Mouse (Mus musculus) CH12.LX (cell line): Measurements from ENCODE around the gene Zfp84. TPM values are rescaled to one million over a fixed set of nuclear protein-coding genes. Genes with fewer than 3 reads are reported as not detected.
A peak's percentile ranks its signal among the peaks of the same experiment; 100 is the strongest.

Experiments
- DNase-seq: peaks from one replicate; pipeline ENCODE4 v3.0.0-alpha.2; 2013; ENCODE audit errors: extremely low read depth
- H3K27ac ChIP-seq: 2 replicates; pipeline ENCODE4 v1.5.1; 2012; ENCODE audit warnings: low read depth, mild to moderate bottlenecking, control low read depth, moderate library complexity; ENCODE audit not compliant: insufficient read depth
- H3K27me3 ChIP-seq: replicated peaks from 2 replicates; pipeline ENCODE3; 2012; ENCODE audit warnings: inconsistent platforms
- H3K36me3 ChIP-seq, 2 experiments: replicated peaks in 1 of 2; 2 replicates each; pipeline versions ENCODE3 to v1.6.1; 2012; ENCODE audit warnings: inconsistent platforms in 1 of 2, low read length in 1 of 2, mild to moderate bottlenecking in 1 of 2, mixed read lengths in 1 of 2, moderate library complexity in 1 of 2; ENCODE audit not compliant: control insufficient read depth in 1 of 2, insufficient read depth in 1 of 2
- H3K4me1 ChIP-seq, 2 experiments: 2 replicates each; pipeline ENCODE4 v1.6.1; 2012; ENCODE audit warnings: inconsistent platforms in 1 of 2, moderate library complexity in 1 of 2; ENCODE audit not compliant: insufficient read depth in 2 of 2, control insufficient read depth in 1 of 2
- H3K4me2 ChIP-seq: 2 replicates; pipeline ENCODE4 v1.6.1; 2012; ENCODE audit warnings: low read depth, mild to moderate bottlenecking, control low read depth; ENCODE audit not compliant: poor library complexity, insufficient read depth, severe bottlenecking
- H3K4me3 ChIP-seq, 3 experiments: fragments of 150-350 bp in 1 of 3; sonication (generic) in 1 of 3; replicated peaks in 1 of 3; 2 replicates each; pipeline versions ENCODE3 to v1.5.1; 2011 to 2012; ENCODE audit warnings: low read depth in 2 of 3, low read length in 2 of 3, mild to moderate bottlenecking in 2 of 3, moderate library complexity in 2 of 3, control low read depth in 1 of 3, improper control_type of control experiment in 1 of 3, inconsistent platforms in 1 of 3, mixed read lengths in 1 of 3; ENCODE audit not compliant: poor library complexity in 1 of 3
- H3K79me2 ChIP-seq: replicated peaks from 2 replicates; pipeline ENCODE4 v1.6.1; 2012; ENCODE audit warnings: mild to moderate bottlenecking, moderate library complexity; ENCODE audit not compliant: control insufficient read depth, poor library complexity, insufficient read depth, severe bottlenecking; ENCODE audit errors: extremely low read depth
- H3K9ac ChIP-seq: 2 replicates; pipeline ENCODE4 v1.6.1; 2012; ENCODE audit warnings: low read depth, mild to moderate bottlenecking, control low read depth, moderate library complexity; ENCODE audit not compliant: insufficient read depth
- H3K9me3 ChIP-seq: replicated peaks from 2 replicates; pipeline ENCODE3; 2012; ENCODE audit warnings: low read length, inconsistent platforms, mixed read lengths
- BHLHE40 ChIP-seq: IDR thresholded peaks from 2 replicates; pipeline ENCODE4 v1.6.1; 2011; ENCODE audit warnings: mild to moderate bottlenecking, low read depth, low read length, improper control_type of control experiment
- CHD1 ChIP-seq: IDR thresholded peaks from 2 replicates; pipeline ENCODE4 v1.6.1; 2012; ENCODE audit warnings: low read depth, low read length, improper control_type of control experiment, inconsistent platforms
- CHD2 ChIP-seq: IDR thresholded peaks from 2 replicates; pipeline ENCODE4 v1.6.1; 2011; ENCODE audit warnings: low read length, improper control_type of control experiment
- CTCF ChIP-seq, 2 experiments: IDR thresholded peaks in 1 of 2; conservative IDR thresholded peaks in 1 of 2; 2 replicates each; pipeline ENCODE4 v1.5.1; 2011 to 2012; ENCODE audit warnings: low read depth in 2 of 2, low read length in 2 of 2, improper control_type of control experiment in 1 of 2, inconsistent platforms in 1 of 2, mild to moderate bottlenecking in 1 of 2, moderate library complexity in 1 of 2
- EP300 ChIP-seq: IDR thresholded peaks from 2 replicates; pipeline ENCODE4 v1.6.1; 2011; ENCODE audit warnings: low read length, improper control_type of control experiment
- GABPA ChIP-seq: IDR thresholded peaks from 2 replicates; pipeline ENCODE4 v1.6.1; 2012; ENCODE audit warnings: low read depth, low read length, improper control_type of control experiment, inconsistent platforms; ENCODE audit not compliant: insufficient replicate concordance
- HCFC1 ChIP-seq: IDR thresholded peaks from 2 replicates; pipeline ENCODE4 v1.6.1; 2012; ENCODE audit warnings: low read depth, mild to moderate bottlenecking, inconsistent platforms, low read length, improper control_type of control experiment
- IRF4 ChIP-seq: IDR thresholded peaks from 2 replicates; pipeline ENCODE4 v1.6.1; 2014; ENCODE audit warnings: low read depth, mild to moderate bottlenecking, inconsistent platforms, low read length, improper control_type of control experiment
- JUND ChIP-seq: conservative IDR thresholded peaks from 2 replicates; pipeline ENCODE4 v1.6.1; 2011; ENCODE audit warnings: low read depth, low read length, improper control_type of control experiment
- MAFK ChIP-seq: IDR thresholded peaks from 2 replicates; pipeline ENCODE4 v1.6.1; 2011; ENCODE audit warnings: low read length, improper control_type of control experiment; ENCODE audit not compliant: insufficient replicate concordance
- MAZ ChIP-seq: IDR thresholded peaks from 2 replicates; pipeline ENCODE4 v1.6.1; 2012; ENCODE audit warnings: low read depth, mild to moderate bottlenecking, inconsistent platforms, low read length, improper control_type of control experiment, moderate library complexity
- MEF2A ChIP-seq: IDR thresholded peaks from 2 replicates; pipeline ENCODE4 v1.6.1; 2014; ENCODE audit warnings: low read depth, mild to moderate bottlenecking, inconsistent platforms, low read length, improper control_type of control experiment, borderline replicate concordance
- MXI1 ChIP-seq: IDR thresholded peaks from 2 replicates; pipeline ENCODE4 v1.6.1; 2011; ENCODE audit warnings: mild to moderate bottlenecking, low read depth, low read length, improper control_type of control experiment
- NELFE ChIP-seq: IDR thresholded peaks from 2 replicates; pipeline ENCODE4 v1.6.1; 2011; ENCODE audit warnings: low read depth, low read length, improper control_type of control experiment
- NRF1 ChIP-seq: IDR thresholded peaks from 2 replicates; pipeline ENCODE4 v1.6.1; 2014; ENCODE audit warnings: low read depth, mild to moderate bottlenecking, inconsistent platforms, low read length, improper control_type of control experiment, moderate library complexity
- PAX5 ChIP-seq: IDR thresholded peaks from 2 replicates; pipeline ENCODE4 v1.6.1; 2012; ENCODE audit warnings: low read length, inconsistent platforms, mixed read lengths
- POLR2A ChIP-seq: IDR thresholded peaks from 2 replicates; pipeline ENCODE4 v1.6.1; 2011; ENCODE audit warnings: low read depth, mild to moderate bottlenecking, improper control_type of control experiment, low read length
- POLR2AphosphoS2 ChIP-seq: IDR thresholded peaks from 2 replicates; pipeline ENCODE4 v1.6.1; 2011; ENCODE audit warnings: low read depth, low read length, improper control_type of control experiment
- RCOR1 ChIP-seq: conservative IDR thresholded peaks from 2 replicates; pipeline ENCODE4 v1.6.1; 2012; ENCODE audit warnings: low read depth, mild to moderate bottlenecking, inconsistent platforms, low read length, improper control_type of control experiment
- SMC3 ChIP-seq: IDR thresholded peaks from 2 replicates; pipeline ENCODE4 v1.6.1; 2011; ENCODE audit warnings: low read depth, low read length, improper control_type of control experiment
- TBP ChIP-seq: conservative IDR thresholded peaks from 2 replicates; pipeline ENCODE4 v1.6.1; 2011; ENCODE audit warnings: low read depth, low read length, improper control_type of control experiment
- TCF12 ChIP-seq: IDR thresholded peaks from 2 replicates; pipeline ENCODE4 v1.6.1; 2014; ENCODE audit warnings: low read depth, mild to moderate bottlenecking, inconsistent platforms, low read length, improper control_type of control experiment
- UBTF ChIP-seq: IDR thresholded peaks from 2 replicates; pipeline ENCODE4 v1.6.1; 2012; ENCODE audit warnings: low read depth, mild to moderate bottlenecking, inconsistent platforms, low read length, improper control_type of control experiment, moderate library complexity
- USF1 ChIP-seq: IDR thresholded peaks from 2 replicates; pipeline ENCODE4 v1.6.1; 2014; ENCODE audit warnings: low read depth, mild to moderate bottlenecking, inconsistent platforms, low read length, improper control_type of control experiment
- ZC3H11A ChIP-seq: IDR thresholded peaks from 2 replicates; pipeline ENCODE4 v1.6.1; 2012; ENCODE audit warnings: low read depth, mild to moderate bottlenecking, inconsistent platforms, low read length, improper control_type of control experiment
- ZMIZ1 ChIP-seq: IDR thresholded peaks from 2 replicates; pipeline ENCODE4 v1.6.1; 2012; ENCODE audit warnings: low read depth, mild to moderate bottlenecking, inconsistent platforms, low read length, improper control_type of control experiment
- dilution Hi-C: fragments of 300-500 bp; cut with MboI; formaldehyde crosslinking; loops from 2 replicates; pipeline ENCODE4 v1.14.3; 2020; ENCODE audit warnings: low sequenced_read_pairs; ENCODE audit not compliant: extremely low pct_unique_long_range_greater_than_20kb, extremely low pct_ligation_motif_present
- in situ Hi-C: fragments of 300-500 bp; cut with MboI; formaldehyde crosslinking; loops from 3 replicates; pipeline ENCODE4 v1.14.3; 2019; ENCODE audit warnings: low sequenced_read_pairs, low pct_ligation_motif_present, low pct_unique_long_range_greater_than_20kb, mixed read lengths
- polyA plus RNA-seq: library from polyadenylated mRNA; unstranded; fragments of >175 nt; gene quantifications from 2 replicates; pipeline ENCODE4 v1.2.1, GENCODE M21; 2012; ENCODE audit warnings: low read depth; ENCODE audit not compliant: insufficient read length
- total RNA-seq, 2 experiments: library from RNA; depleted of rRNA; stranded (reverse); fragments of 300-350 nt in 1 of 2; fragments of >200 nt in 1 of 2; gene quantifications; 2 replicates each; pipeline ENCODE4 v1.2.3; 2012 to 2014

Gene Zfp84
- total and polyA plus RNA-seq, 3 experiments = 7.9 to 9.6 (median 9.2) TPM

DNA sequence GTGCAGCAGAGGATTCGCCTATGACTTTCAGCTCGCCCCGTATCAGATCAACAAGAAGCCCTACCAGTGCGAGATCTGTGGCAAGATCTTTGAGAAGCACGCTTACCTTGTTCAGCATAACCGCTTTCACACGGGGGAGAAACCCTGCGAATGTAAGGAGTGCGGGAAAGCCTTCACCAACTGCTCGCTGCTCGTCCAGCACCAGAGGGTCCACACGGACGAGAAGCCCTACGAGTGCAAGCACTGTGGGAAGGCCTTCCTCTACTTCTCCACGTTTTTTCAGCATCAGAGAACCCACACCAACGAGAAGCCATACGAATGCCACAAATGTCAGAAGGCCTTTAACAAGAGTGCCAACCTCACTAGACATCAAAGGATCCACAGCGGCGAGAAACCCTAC lies 8.2 kb downstream of the Zfp84 start:
- H3K9me3 ChIP-seq = peaks cover 16% of the 10 kb centered on the region
- no peak overlapping the region for H3K4me3 ChIP-seq
- H3K4me2 ChIP-seq = no peak overlapping the region
- no peak for DNase-seq
- H3K36me3 ChIP-seq = peaks cover 62 to 77% of the 10 kb centered on the region in 2 experiments
- H3K27ac ChIP-seq = no peak overlapping the region
- no peak for TF ChIP-seq TBP
- no peak for TF ChIP-seq UBTF
- no peaks in the 10 kb centered on the region for H3K79me2 ChIP-seq
- peaks cover 0 to 31% of the 10 kb centered on the region in 2 experiments; a peak in 2 of 4 replicates for H3K4me1 ChIP-seq
- no peaks in the 10 kb centered on the region for H3K27me3 ChIP-seq
- dilution Hi-C loops = no loop called here
- H3K9ac ChIP-seq = no peak overlapping the region
- in situ Hi-C loops = no loop called here

- DNase-seq = no peak
- Histone ChIP-seq H3K9ac (no peak overlapping the region), H3K4me3 (no peak overlapping the region), H3K9me3 (peaks cover 12% of the 10 kb centered on the region), H3K79me2 (no peaks in the 10 kb centered on the region), H3K27ac (no peak overlapping the region), H3K4me1 (peaks cover 0 to 24% of the 10 kb centered on the region in 2 experiments; a peak in 2 of 4 replicates), H3K36me3 (peaks cover 56 to 72% of the 10 kb centered on the region in 2 experiments), H3K27me3 (no peaks in the 10 kb centered on the region)
- dilution Hi-C loops = no loop called here
- in situ Hi-C loops = no loop called here
- TF ChIP-seq ZC3H11A (no peak), MEF2A (no peak), MAFK (peak; percentile 91), CTCF (conservative IDR thresholded peaks at IDR 0.05 in 1 of 2, IDR thresholded peaks at IDR 0.05 in 1 of 2; ENCODE audit: low read depth in 2 of 2, low read length in 2 of 2) (no peak)
- TF ChIP-seq, all 38 proteins: peak for 1
- no peak overlapping the region for H3K4me2 ChIP-seq
These were observed 9.0 kb downstream of the Zfp84 start for GRCm38 (mm10) chr7:29777372-29777771.

DNA sequence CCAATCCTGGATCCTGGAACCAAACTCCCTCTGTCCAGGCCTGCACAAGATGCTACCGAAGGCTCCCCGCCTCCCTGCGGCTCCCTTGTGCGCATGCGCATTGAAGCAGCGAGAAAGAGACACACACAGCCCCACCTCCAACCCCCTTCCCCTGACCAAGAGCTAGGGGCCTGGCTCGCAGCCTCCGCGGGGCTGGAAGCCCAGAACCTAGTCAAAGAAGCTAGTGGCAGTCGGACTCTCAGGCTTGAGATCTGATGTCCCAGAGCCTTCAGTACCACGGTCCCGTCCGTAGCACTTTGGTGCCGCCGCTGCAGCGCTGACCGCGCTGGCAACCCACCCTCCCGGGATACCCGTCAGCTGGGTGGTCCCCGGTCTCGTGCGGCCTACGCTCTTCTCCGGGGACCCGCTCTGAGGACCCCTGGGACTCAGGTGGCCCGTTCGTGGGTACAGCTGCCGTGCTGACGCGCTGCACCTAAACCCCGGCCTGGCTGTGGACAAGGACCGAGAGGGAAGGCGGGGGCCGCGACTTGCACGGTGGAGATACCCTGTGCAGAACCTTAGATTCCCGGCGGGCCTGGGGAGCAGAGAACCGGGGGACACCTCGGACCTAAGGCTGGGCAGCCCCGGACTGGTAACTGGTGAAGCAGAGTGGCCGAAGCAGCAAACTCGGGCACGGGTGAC lies 15.7 kb downstream of the Zfp84 start, which contains the start of gene Zfp30:
Gene Zfp30 (plus strand): TSS at position 128 of the 681 bp plus-strand sequence.
- Histone ChIP-seq H3K79me2 (no peaks in the 10 kb centered on the region), H3K9me3 (peaks cover 2% of the 10 kb centered on the region), H3K9ac (peak within 1 kb of the TSS; percentile 89), H3K4me1 (peaks cover 0 to 10% of the 10 kb centered on the region in 2 experiments; a peak in 2 of 4 replicates), H3K27me3 (no peaks in the 10 kb centered on the region), H3K27ac (no peak within 1 kb of the TSS), H3K4me2 (peak within 1 kb of the TSS; percentile 98), H3K4me3 (peak within 1 kb of the TSS; percentile 66 to 90 (median 68)), H3K36me3 (peaks cover 0 to 10% of the 10 kb centered on the region in 2 experiments)
- peak; percentile 79 for DNase-seq
- dilution Hi-C loops = no loop called here
- in situ Hi-C loops = no loop called here
- TF ChIP-seq POLR2A = peak; percentile 23; the same call in 1 of the 2 replicates
- no peak for TF ChIP-seq USF1
- no peak; the same call in 1 of the 2 replicates for TF ChIP-seq MXI1
- no peak for TF ChIP-seq CHD2
- no peak for TF ChIP-seq RCOR1
- TF ChIP-seq GABPA = no peak
- no peak for TF ChIP-seq JUND
- TF ChIP-seq TCF12 = no peak
- no peak for TF ChIP-seq CHD1
- TF ChIP-seq EP300 = no peak
- TF ChIP-seq TBP = no peak
- TF ChIP-seq MAZ = peak; percentile 48; the same call in 1 of the 2 replicates
- peak; percentile 53; the same call in 1 of the 2 replicates for TF ChIP-seq BHLHE40
- TF ChIP-seq PAX5 = no peak
- TF ChIP-seq NELFE = 0 out of 2 replicates have a peak, but pooled peaks have one; percentile 32
- TF ChIP-seq HCFC1 = no peak
- no peak for TF ChIP-seq POLR2AphosphoS2
- TF ChIP-seq ZMIZ1 = no peak
- peak; percentile 96 for TF ChIP-seq NRF1
- peak; percentile 80; the same call in 1 of the 2 replicates for TF ChIP-seq UBTF
- TF ChIP-seq IRF4 = no peak
- no peak for TF ChIP-seq SMC3
